Mouse (Mus musculus): Measurements from ENCODE around the gene Brd9. TPM values are rescaled to one million over a fixed set of nuclear protein-coding genes. Genes with fewer than 3 reads are reported as not detected.

Gene Brd9
- polyA plus RNA-seq (2015; fragmentation: Nextera tagmentation; extraction: Ambion mirVana), result 45.1 and 50.4 TPM in 2 replicates

DNA sequence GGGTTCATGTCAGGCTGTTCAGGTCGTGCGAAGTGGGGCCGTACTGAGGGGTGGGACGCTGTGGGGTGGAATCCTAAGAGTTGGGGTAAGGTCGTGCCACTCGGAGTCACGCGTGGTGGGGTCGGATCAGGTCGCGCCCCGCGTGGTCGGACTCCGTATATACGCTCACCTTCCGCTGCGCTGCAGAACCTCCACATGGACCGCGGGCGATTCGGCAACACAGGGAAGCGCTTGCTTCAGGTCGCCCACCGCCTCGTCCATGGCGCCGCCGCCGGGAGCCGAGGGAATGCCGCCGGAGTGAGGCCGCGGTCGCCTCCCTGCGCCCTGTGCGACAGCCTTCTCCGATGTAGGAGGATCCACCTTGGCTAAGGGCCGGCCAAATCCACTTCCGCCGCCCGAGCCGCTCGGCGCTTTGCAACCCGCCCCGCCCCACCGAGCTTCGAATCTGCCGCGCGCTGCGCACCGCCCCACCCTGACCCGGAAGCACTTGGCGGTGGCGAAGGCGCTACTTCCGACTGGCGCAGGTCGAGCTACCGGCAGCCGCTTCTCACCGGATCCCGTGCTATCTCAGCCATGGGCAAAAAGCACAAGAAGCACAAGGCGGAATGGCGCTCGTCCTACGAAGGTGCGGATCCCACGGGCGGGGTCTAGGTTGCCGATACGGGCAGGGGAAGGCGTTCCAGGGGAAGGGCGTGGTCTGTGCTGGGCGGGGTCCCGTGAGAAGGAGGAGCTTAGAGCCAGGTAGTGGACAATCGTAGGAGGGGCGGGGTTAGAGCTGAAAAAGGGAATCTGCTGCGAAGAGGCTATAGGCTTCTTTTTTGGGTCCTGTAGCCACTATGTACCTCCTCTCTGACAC, at the start of gene Brd9, which contains the start of gene Trip13:
Gene Brd9 (plus strand): TSS at position 491 of the 856 bp plus-strand sequence.
Gene Trip13 (minus strand): TSS at position 464 of the 856 bp plus-strand sequence.
- no peaks in the 10 kb centered on the region for H3K9me3 ChIP-seq
- H3K4me3 ChIP-seq, result peak within 1 kb of the TSS; percentile 89
- H3K36me3 ChIP-seq, result peaks cover 21% of the 10 kb centered on the region
- peak within 1 kb of the TSS; percentile 94 for H3K27ac ChIP-seq
- peak within 1 kb of the TSS; percentile 76 for H3K4me2 ChIP-seq
- H3K9ac ChIP-seq, result peak within 1 kb of the TSS; percentile 85
- H3K27me3 ChIP-seq, result no peaks in the 10 kb centered on the region
- peaks cover 14% of the 10 kb centered on the region for H3K4me1 ChIP-seq
- 0% methylated on average over 76 of the region's 82 CpGs for WGBS
- ATAC-seq (ENCODE audit: borderline replicate concordance, extremely low read depth, low FRiP score, low TSS enrichment), result peak; percentile 98

DNA sequence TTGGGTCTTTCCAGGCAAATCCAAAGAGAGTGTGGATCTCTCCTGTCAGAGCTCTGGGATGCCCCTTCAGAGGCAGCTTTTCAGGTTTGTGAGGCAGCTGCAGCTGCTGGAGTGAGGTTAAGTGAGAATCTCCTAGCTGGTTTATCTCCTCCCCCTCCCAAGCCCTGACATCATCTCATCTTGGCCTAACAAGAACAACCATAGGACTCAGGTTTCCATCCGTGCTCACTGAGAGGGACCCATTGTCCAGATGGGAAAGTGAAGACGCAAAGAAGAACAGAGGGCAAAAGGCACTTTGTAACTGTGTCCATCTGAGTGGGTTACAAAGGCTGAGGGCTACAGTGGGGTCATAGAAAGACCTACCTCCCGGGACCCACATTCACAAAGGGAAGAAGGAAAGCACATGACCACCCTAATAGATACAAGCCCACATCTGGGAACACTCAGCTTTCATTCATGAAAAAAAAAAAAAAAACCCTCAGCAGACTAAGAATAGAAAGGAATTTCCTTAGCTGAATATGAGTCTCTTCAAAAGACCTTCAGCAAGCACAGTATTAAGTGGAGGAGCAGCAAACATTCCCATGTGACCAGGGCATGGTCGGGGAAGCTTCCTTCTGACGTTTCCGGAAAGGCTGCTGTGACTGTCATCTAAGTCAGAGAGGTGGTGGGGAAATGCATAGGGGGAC, 45.0 kb upstream of the Brd9 start:
- no peak overlapping the region for H3K4me3 ChIP-seq

DNA sequence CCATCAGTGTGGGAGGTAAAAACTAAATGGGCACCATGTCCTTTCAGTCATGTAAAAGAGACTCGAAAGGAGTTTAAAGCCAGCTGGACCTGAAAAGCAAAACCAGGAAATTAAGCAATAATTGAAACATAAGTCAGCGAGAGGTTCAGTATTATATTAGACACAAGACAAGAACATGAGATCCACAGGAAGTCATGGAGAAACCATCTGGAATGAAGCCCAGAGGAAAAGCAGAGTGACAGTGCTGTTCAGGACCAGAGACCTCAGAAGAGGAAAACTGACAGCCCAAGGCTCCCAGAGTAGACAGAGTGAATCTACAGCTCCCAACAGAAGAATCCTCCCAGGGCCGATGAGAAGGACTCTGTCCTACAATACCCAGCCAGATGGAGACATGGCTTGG, 40.0 kb upstream of the Brd9 start:
- WGBS, result 49% methylated on average over 3 of the region's 3 CpGs
- no peak overlapping the region for H3K4me2 ChIP-seq
- no peaks in the 10 kb centered on the region for H3K27me3 ChIP-seq
- no peak for ATAC-seq (ENCODE audit: borderline replicate concordance, extremely low read depth, low FRiP score, low TSS enrichment)
- H3K9ac ChIP-seq, result no peak overlapping the region
- no peak overlapping the region for H3K4me3 ChIP-seq
- H3K27ac ChIP-seq, result no peak overlapping the region
- no peaks in the 10 kb centered on the region for H3K9me3 ChIP-seq
- H3K36me3 ChIP-seq, result no peaks in the 10 kb centered on the region
- H3K4me1 ChIP-seq, result peaks cover 5% of the 10 kb centered on the region

More for the DNA sequence above, 45.0 kb upstream of the Brd9 start:
- Histone ChIP-seq H3K4me1 (peaks cover 10% of the 10 kb centered on the region), H3K4me2 (no peak overlapping the region), H3K9ac (no peak overlapping the region), H3K36me3 (no peaks in the 10 kb centered on the region), H3K9me3 (no peaks in the 10 kb centered on the region), H3K27ac (peak overlapping the region; percentile 48; the same call in 1 of the 2 replicates), H3K27me3 (no peaks in the 10 kb centered on the region)
- 30% methylated on average over 6 of the region's 6 CpGs for WGBS
- ATAC-seq (ENCODE audit: borderline replicate concordance, extremely low read depth, low FRiP score, low TSS enrichment), result peak; percentile 76; the same call in 1 of the 2 replicates

DNA sequence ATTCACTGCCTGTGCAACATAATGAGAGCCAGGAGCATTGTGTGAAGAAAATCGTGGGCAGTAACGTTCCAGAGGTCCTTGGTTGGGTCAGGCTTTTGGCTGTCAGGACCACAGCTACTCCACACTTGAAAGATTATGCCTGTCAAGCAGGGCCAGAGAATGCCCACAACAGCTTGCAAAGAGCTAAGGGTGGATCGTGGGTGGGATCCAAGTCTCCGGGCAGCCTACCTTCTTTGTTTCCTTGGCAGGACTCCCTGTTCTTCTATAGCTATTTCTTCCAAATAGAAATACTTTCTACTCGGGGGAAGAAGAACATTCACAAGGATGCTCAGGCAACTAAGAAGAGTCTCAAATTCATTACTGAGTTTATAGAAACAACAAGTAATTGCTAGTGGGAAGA, 30.5 kb upstream of the Brd9 start:
- Histone ChIP-seq H3K9ac (no peak overlapping the region), H3K4me2 (no peak overlapping the region), H3K27me3 (no peaks in the 10 kb centered on the region), H3K4me3 (no peak overlapping the region), H3K4me1 (no peaks in the 10 kb centered on the region), H3K9me3 (no peaks in the 10 kb centered on the region), H3K27ac (no peak overlapping the region), H3K36me3 (peaks cover 2% of the 10 kb centered on the region; the same call in 1 of the 2 replicates)
- ATAC-seq (ENCODE audit: borderline replicate concordance, extremely low read depth, low FRiP score, low TSS enrichment), result no peak
- WGBS, result 79% methylated on average over 5 of the region's 5 CpGs

DNA sequence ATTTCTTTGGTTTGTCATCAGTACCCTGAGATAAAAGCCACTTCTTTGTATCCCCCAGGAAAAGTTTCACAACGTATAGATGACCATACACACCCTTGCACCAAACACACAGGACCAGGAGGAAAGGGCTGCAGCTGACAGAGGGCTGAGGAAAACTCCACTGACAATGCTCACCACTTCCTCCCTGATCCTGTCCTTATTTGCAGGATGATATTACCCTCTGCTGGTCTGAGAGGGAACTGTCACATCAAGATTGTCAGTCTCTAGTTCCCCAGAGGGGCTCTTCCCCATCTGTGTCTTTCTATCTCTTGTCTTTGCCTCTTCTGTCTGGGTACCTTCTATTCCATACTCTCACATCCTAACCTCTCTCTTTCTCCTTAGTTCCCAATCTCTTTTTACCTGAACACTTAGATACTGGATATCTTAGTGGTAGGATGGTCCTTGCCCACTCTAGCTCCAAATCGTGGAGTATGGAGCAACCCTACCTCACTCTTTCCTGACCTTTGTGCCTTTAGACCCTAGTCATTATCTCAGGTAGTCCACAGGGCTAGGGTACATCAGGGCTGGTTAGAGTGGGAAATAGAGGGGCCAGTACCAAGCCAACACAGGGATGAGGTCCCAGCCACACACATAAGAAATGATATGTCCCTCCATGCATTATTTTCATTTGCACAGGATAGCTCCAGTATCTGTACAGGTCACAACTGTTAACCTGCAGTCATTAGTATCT, 29.8 kb upstream of the Brd9 start:
- no peak overlapping the region for H3K4me2 ChIP-seq
- H3K27me3 ChIP-seq, result no peaks in the 10 kb centered on the region
- H3K9me3 ChIP-seq, result no peaks in the 10 kb centered on the region
- peaks cover 7% of the 10 kb centered on the region; the same call in 1 of the 2 replicates for H3K36me3 ChIP-seq
- H3K9ac ChIP-seq, result no peak overlapping the region
- H3K4me1 ChIP-seq, result no peaks in the 10 kb centered on the region
- no peak overlapping the region for H3K4me3 ChIP-seq
- no peak overlapping the region for H3K27ac ChIP-seq
- 0 out of 2 replicates have a peak, but pooled peaks have one; percentile 39 for ATAC-seq (ENCODE audit: borderline replicate concordance, extremely low read depth, low FRiP score, low TSS enrichment)
- 64% methylated on average over 2 of the region's 2 CpGs for WGBS

DNA sequence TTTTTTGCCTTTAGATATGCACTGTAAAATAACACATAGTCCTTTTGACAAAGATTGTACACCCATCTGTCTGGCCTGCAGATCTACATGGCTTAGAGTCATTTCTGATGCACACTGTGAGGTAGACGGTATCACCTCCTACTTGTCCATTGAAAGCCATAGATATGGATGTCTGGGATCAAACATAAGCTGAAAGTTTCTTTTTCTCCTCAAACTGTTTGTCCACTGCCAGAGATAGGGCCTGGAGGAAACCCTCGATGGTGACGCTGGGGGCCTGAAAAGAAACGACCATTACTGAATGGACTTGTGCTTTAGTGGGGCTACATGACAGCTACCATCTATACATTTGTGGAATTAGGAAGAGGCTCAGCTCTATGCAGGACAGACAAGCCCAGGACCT, 24.5 kb upstream of the Brd9 start:
- Histone ChIP-seq H3K27ac (no peak overlapping the region), H3K4me3 (no peak overlapping the region), H3K4me1 (no peaks in the 10 kb centered on the region), H3K9ac (no peak overlapping the region), H3K27me3 (no peaks in the 10 kb centered on the region), H3K9me3 (no peaks in the 10 kb centered on the region), H3K36me3 (peaks cover 51% of the 10 kb centered on the region), H3K4me2 (no peak overlapping the region)
- ATAC-seq (ENCODE audit: borderline replicate concordance, extremely low read depth, low FRiP score, low TSS enrichment), result no peak
- WGBS, result 93% methylated on average over 4 of the region's 4 CpGs

DNA sequence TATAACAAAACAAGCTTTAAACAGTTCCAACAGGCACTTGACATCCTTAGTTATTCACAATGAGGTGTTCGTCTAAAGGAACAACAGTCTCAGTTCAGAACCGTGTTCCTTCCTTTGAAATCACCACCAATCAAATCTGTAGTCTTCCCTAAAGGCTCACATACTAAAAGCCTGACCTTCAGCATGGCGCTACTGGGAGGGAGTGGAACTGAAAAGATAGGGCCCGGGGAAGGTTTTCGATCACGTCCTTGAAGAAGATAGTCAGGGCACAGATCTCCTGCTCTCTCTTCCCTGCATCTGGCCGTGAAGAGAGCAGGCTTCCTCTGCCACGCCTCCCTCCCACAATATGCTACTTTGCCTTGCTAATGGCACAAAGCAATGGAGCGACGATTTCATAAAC, 5.4 kb upstream of the Brd9 start:
- no peak overlapping the region for H3K4me3 ChIP-seq
- H3K9ac ChIP-seq, result no peak overlapping the region
- H3K27ac ChIP-seq, result no peak overlapping the region
- H3K36me3 ChIP-seq, result peaks cover 57% of the 10 kb centered on the region
- 88% methylated on average over 10 of the region's 10 CpGs for WGBS
- ATAC-seq (ENCODE audit: borderline replicate concordance, extremely low read depth, low FRiP score, low TSS enrichment), result no peak
- no peak overlapping the region for H3K4me2 ChIP-seq
- H3K9me3 ChIP-seq, result no peaks in the 10 kb centered on the region
- H3K4me1 ChIP-seq, result peaks cover 7% of the 10 kb centered on the region; the same call in 1 of the 2 replicates
- H3K27me3 ChIP-seq, result no peaks in the 10 kb centered on the region

DNA sequence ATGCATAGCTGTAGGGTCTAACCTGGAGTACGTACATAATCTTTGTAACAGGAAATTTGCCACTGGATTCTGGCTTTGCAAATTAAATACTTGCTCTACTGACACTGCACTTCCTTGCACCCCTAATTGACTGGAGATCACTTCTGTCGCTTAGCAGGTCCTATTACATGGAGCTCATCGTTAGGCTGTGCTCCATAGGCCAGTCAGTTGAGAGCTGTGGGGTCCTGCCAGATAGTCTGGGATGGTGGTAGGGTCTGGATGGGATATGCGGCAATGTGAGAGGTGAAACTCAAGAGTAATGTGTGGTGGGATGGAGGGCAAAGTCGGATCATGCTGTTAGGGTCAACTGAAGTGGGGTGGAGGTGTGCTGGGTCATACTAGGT, 682 bp upstream of the Brd9 start:
- H3K36me3 ChIP-seq, result peaks cover 22% of the 10 kb centered on the region
- WGBS, result 8% methylated on average over 5 of the region's 5 CpGs
- peak; percentile 16; the same call in 1 of the 2 replicates for ATAC-seq (ENCODE audit: borderline replicate concordance, extremely low read depth, low FRiP score, low TSS enrichment)

DNA sequence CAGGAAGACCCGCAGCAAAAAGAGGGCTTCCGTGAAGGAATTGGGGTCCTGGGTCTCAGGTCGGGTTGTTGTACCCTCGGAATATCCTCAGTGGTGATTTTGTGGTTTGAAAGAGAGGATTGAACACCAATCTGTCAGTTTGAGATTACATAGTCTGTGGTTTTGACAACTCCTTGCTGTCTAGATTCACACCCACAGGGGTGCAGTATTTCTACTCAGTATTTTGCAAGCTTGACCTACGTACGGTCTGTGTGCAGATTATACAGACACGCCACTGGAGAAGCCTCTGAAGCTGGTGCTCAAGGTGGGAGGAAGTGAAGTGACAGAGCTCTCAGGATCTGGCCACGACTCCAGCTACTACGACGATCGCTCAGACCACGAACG, 558 bp downstream of the Brd9 start:
- Histone ChIP-seq H3K4me1 (peaks cover 14% of the 10 kb centered on the region), H3K4me3 (peak overlapping the region; percentile 89), H3K27ac (peak overlapping the region; percentile 94), H3K9me3 (no peaks in the 10 kb centered on the region), H3K27me3 (no peaks in the 10 kb centered on the region), H3K36me3 (peaks cover 24% of the 10 kb centered on the region), H3K9ac (peak overlapping the region; percentile 85), H3K4me2 (peak overlapping the region; percentile 76)
- WGBS, result 29% methylated on average over 13 of the region's 13 CpGs
- ATAC-seq (ENCODE audit: borderline replicate concordance, extremely low read depth, low FRiP score, low TSS enrichment), result peak; percentile 7; the same call in 1 of the 2 replicates

More for the DNA sequence above, 682 bp upstream of the Brd9 start:
- peak overlapping the region; percentile 89 for H3K4me3 ChIP-seq
- peaks cover 14% of the 10 kb centered on the region for H3K4me1 ChIP-seq
- no peaks in the 10 kb centered on the region for H3K27me3 ChIP-seq
- no peaks in the 10 kb centered on the region for H3K9me3 ChIP-seq
- peak overlapping the region; percentile 85 for H3K9ac ChIP-seq
- H3K4me2 ChIP-seq, result peak overlapping the region; percentile 76
- H3K27ac ChIP-seq, result peak overlapping the region; percentile 94; the same call in 1 of the 2 replicates

DNA sequence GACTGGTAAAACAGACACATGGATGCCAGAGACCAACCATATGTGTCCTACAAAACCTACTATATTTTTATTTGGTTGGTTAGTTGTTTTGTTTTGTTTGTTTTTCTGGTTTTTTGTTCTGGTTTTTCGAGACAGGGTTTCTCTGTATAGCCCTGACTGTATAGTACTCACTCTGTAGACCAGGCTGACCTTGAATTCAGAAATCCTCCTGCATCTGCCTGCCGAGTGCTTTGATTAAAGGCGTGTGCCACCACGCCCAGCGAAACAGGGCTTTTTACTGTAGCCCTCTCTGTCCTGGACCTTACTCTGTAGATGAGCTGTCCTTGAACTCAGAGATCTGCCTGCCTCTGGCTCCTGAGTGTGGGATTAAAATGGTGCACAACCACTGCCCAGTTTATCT, 1.5 kb downstream of the Brd9 start:
- Histone ChIP-seq H3K36me3 (peaks cover 34% of the 10 kb centered on the region), H3K27me3 (no peaks in the 10 kb centered on the region), H3K9me3 (no peaks in the 10 kb centered on the region), H3K27ac (no peak overlapping the region), H3K4me3 (no peak overlapping the region), H3K4me1 (peaks cover 14% of the 10 kb centered on the region), H3K4me2 (no peak overlapping the region), H3K9ac (no peak overlapping the region)
- no peak for ATAC-seq (ENCODE audit: borderline replicate concordance, extremely low read depth, low FRiP score, low TSS enrichment)
- 93% methylated on average over 5 of the region's 5 CpGs for WGBS

DNA sequence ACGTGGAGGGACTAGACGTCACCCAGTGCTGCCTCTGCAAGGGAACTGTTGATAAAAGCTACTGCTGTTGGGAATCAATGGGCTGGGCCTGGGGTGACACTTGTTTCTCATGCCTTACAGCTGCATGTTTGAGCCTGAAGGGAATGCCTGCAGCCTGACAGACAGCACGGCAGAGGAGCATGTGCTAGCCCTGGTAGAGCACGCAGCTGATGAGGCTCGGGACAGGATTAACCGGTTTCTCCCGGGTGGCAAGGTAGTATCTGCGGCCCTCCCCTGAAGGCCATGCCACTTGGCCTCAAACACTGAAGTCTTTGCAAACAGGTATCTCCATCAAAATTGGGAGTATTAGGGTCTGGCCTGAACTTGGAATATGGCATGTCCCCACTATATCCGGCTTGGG, 7.0 kb downstream of the Brd9 start:
- WGBS, result 89% methylated on average over 9 of the region's 9 CpGs
- no peak overlapping the region for H3K9ac ChIP-seq

More for the DNA sequence above, 7.0 kb downstream of the Brd9 start:
- no peak for ATAC-seq (ENCODE audit: borderline replicate concordance, extremely low read depth, low FRiP score, low TSS enrichment)
- no peak overlapping the region for H3K27ac ChIP-seq
- H3K4me2 ChIP-seq, result no peak overlapping the region
- no peaks in the 10 kb centered on the region for H3K9me3 ChIP-seq
- no peaks in the 10 kb centered on the region for H3K4me1 ChIP-seq
- no peaks in the 10 kb centered on the region for H3K27me3 ChIP-seq
- H3K36me3 ChIP-seq, result peaks cover 71% of the 10 kb centered on the region
- no peak overlapping the region for H3K4me3 ChIP-seq

Data from lung, embryonic 15.5 days (tissue).